In the genomic region with DNA sequence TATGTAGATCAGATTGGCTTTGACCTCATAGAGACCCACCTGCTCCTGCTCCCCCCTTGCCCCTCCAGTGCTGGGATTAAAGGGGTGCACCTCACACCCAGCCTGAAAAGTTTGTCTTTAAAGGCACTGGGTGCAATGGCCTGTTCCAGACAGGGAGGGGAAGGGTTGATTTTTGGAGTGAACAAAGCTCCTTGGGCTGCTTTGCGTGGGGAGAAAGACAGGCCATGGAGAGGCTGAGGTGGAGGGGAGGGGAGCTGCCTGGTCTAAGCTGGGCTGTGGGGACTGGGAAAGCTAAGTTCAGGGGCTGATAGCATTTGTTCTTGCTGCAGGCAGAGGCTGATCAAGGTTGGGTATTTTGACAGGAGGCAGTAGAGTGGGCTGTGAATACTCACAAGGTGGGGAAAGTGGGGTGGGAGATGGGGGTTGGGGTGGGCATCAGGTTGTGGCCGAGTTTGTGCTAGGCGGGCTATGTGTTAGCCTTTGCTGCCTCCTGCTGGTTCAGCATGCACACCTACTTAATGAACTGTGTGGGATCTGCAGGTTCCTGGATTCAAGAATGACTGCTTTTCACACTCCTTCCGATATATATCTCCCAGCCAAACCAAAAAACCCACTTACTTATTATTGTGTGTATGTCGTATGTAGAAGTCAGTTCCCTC, we compare ENCODE assay signal across 10 mouse cellular contexts. TPM values are rescaled to one million over a fixed set of nuclear protein-coding genes. Genes with fewer than 3 reads are reported as not detected.
DNase-seq lines count a peak whose midpoint lies in the region; ATAC-seq and TF ChIP-seq lines count a peak whose summit lies in the region.
"Had no signal": no experiment of that assay in that cellular context is flagged by ENCODE, and none has a peak within 500 bp of the region (broad histone marks: within the 10 kb centered on the region; RNA-seq: fewer than 3 reads in every experiment).

No protein-coding gene starts in this region.

- no peak for TF ChIP-seq EP300 in liver, embryonic 14.5 days (IDR thresholded peaks at IDR 0.05; ENCODE audit: low read depth)

- H3K36me3 ChIP-seq in testis, adult 2 months (ENCODE audit: control insufficient read depth, insufficient read depth, low read length): no peaks in the 10 kb centered on the region
- no peaks in the 10 kb centered on the region for H3K36me3 ChIP-seq in liver, embryonic 14.5 days (replicated peaks; ENCODE audit: control insufficient read depth, insufficient read depth, low read depth)
- no peaks in the 10 kb centered on the region for H3K36me3 ChIP-seq in midbrain, embryonic 10.5 days
- H3K36me3 ChIP-seq: neural tube, embryonic 12.5 days had no signal

- H3K9ac ChIP-seq in liver, embryonic 14.5 days (replicated peaks): no peak overlapping the region
- H3K9ac ChIP-seq: neural tube, embryonic 12.5 days had no signal

- H3K9me3 ChIP-seq in liver, embryonic 14.5 days (ENCODE audit: control insufficient read depth, low read length): no peaks in the 10 kb centered on the region
- H3K9me3 ChIP-seq in midbrain, embryonic 10.5 days (replicated peaks): peaks cover 8% of the 10 kb centered on the region; the same call in 1 of the 2 replicates
- H3K9me3 ChIP-seq: neural tube, embryonic 12.5 days had no signal

- H3K4me3 ChIP-seq in testis, adult 2 months (ENCODE audit: control insufficient read depth, low read depth, low read length): no peak overlapping the region
- H3K4me3 ChIP-seq in liver, embryonic 14.5 days (ENCODE audit: insufficient read depth in 1 of 2, low read depth in 2 of 2, low read length in 2 of 2): no peak overlapping the region
- H3K4me3 ChIP-seq in midbrain, embryonic 10.5 days: no peak overlapping the region
- H3K4me3 ChIP-seq: neural tube, embryonic 12.5 days had no signal

- peak; percentile 74 for DNase-seq in CD4-positive, CD25-positive, alpha-beta regulatory T cell, adult 2 months (ENCODE audit: low read depth, low spot score)
- no peak for DNase-seq in testis, postnatal 14 days (ENCODE audit: low spot score)
- no peak for DNase-seq in liver, embryonic 14.5 days (ENCODE audit: low read depth in 3 of 3, low spot score in 3 of 3)
- DNase-seq in thymus, postnatal 10 days (ENCODE audit: low spot score in 2 of 2): peak; percentile 51 to 77
- no peak for DNase-seq in midbrain, embryonic 10.5 days (ENCODE audit: low spot score)
- no peak for DNase-seq in urinary bladder, adult 18-20 months (ENCODE audit: low spot score in 2 of 2)

- H3K27ac ChIP-seq in testis, adult 2 months (ENCODE audit: control insufficient read depth, insufficient read depth, low read depth, low read length): no peak overlapping the region
- H3K27ac ChIP-seq in liver, embryonic 14.5 days: no peak overlapping the region
- no peak overlapping the region for H3K27ac ChIP-seq in midbrain, embryonic 10.5 days (replicated peaks)
- H3K27ac ChIP-seq: neural tube, embryonic 12.5 days had no signal

- no peak for TF ChIP-seq POLR2A in testis, adult 2 months (IDR thresholded peaks at IDR 0.05; ENCODE audit: control insufficient read depth, low read depth, low read length)

- no peak for ATAC-seq in CD4-positive, CD25-positive, alpha-beta regulatory T cell, adult 4 months
- ATAC-seq in liver, embryonic 14.5 days (ENCODE audit: insufficient read depth): no peak

- TF ChIP-seq CTCF in testis, adult 2 months (IDR thresholded peaks at IDR 0.05; ENCODE audit: control insufficient read depth, insufficient read depth, insufficient replicate concordance, low read depth, low read length): peak; percentile 47; the same call in 1 of the 2 replicates
- TF ChIP-seq CTCF in liver, embryonic 14.5 days (IDR thresholded peaks at IDR 0.05; ENCODE audit: low read depth): peak; percentile 54

- H3K27me3 ChIP-seq in testis, adult 2 months (ENCODE audit: control insufficient read depth, insufficient read depth, low read length): no peaks in the 10 kb centered on the region
- H3K27me3 ChIP-seq in liver, embryonic 14.5 days (ENCODE audit: control insufficient read depth, insufficient read depth, low read length): no peaks in the 10 kb centered on the region
- H3K27me3 ChIP-seq in midbrain, embryonic 10.5 days (ENCODE audit: low read depth, poor library complexity, severe bottlenecking): no peaks in the 10 kb centered on the region
- H3K27me3 ChIP-seq: neural tube, embryonic 12.5 days had no signal

- 18% methylated on average over 5 of the region's 5 CpGs for WGBS in liver, embryonic 14.5 days (ENCODE audit: insufficient replicate concordance)
- 40% methylated on average over 5 of the region's 5 CpGs for WGBS in midbrain, embryonic 10.5 days

- no peak overlapping the region for H3K4me2 ChIP-seq in liver, embryonic 14.5 days (ENCODE audit: low read depth)
- H3K4me2 ChIP-seq: neural tube, embryonic 12.5 days had no signal

- peaks cover 3% of the 10 kb centered on the region for H3K4me1 ChIP-seq in testis, adult 2 months (ENCODE audit: control insufficient read depth, insufficient read depth, low read length)
- H3K4me1 ChIP-seq in liver, embryonic 14.5 days (replicated peaks; ENCODE audit: control insufficient read depth in 2 of 2, insufficient read depth in 2 of 2, low read length in 1 of 2): peaks cover 0 to 8% of the 10 kb centered on the region in 2 experiments; a peak in 2 of 4 replicates
- H3K4me1 ChIP-seq in midbrain, embryonic 10.5 days: no peaks in the 10 kb centered on the region
- H3K4me1 ChIP-seq: neural tube, embryonic 12.5 days had no signal

RNA-seq across cellular contexts. Expression of gene Ceacam16, which starts 11.0 kb away (rescaled TPM):
- polyA plus RNA-seq in CD4-positive, CD25-positive, alpha-beta regulatory T cell, adult 4 months (2017; shearing (Covaris generic)): not detected
- 0.32 and 0.37 TPM in 2 replicates for polyA plus RNA-seq in testis, adult 2 months (2012; rRNA removed)
- 0.04 TPM in 1 of 2 replicates, not detected in the other for polyA plus RNA-seq in liver, embryonic 14.5 days (2012; rRNA removed)
- polyA plus RNA-seq in liver, embryonic 14.5 days (2014; fragmentation: Nextera tagmentation; extraction: Ambion mirVana): 0.08 TPM in 1 of 2 replicates, not detected in the other
- polyA plus RNA-seq in midbrain, embryonic 10.5 days (2016; fragmentation: Nextera tagmentation; extraction: Ambion mirVana): not detected in 2 replicates
- polyA plus RNA-seq: heart, embryonic 14.5 days; neural tube, embryonic 12.5 days had no signal

RNA-seq across cellular contexts. Expression of gene Ceacam19, which starts 15.7 kb away (rescaled TPM):
- polyA plus RNA-seq in CD4-positive, CD25-positive, alpha-beta regulatory T cell, adult 4 months (2017; shearing (Covaris generic)): not detected
- not detected in 2 replicates for polyA plus RNA-seq in testis, adult 2 months (2012; rRNA removed)
- 0.01 TPM in 1 of 2 replicates, not detected in the other for polyA plus RNA-seq in liver, embryonic 14.5 days (2012; rRNA removed)
- polyA plus RNA-seq in liver, embryonic 14.5 days (2014; fragmentation: Nextera tagmentation; extraction: Ambion mirVana): not detected in 2 replicates
- polyA plus RNA-seq in midbrain, embryonic 10.5 days (2016; fragmentation: Nextera tagmentation; extraction: Ambion mirVana): not detected in 2 replicates
- polyA plus RNA-seq: heart, embryonic 14.5 days; neural tube, embryonic 12.5 days had no signal

RNA-seq across cellular contexts. Expression of gene Gm19345, which starts 20.3 kb away (rescaled TPM):
- polyA plus RNA-seq in CD4-positive, CD25-positive, alpha-beta regulatory T cell, adult 4 months (2017; shearing (Covaris generic)): not detected
- 0.21 and 0.42 TPM in 2 replicates for polyA plus RNA-seq in testis, adult 2 months (2012; rRNA removed)
- polyA plus RNA-seq in liver, embryonic 14.5 days (2012; rRNA removed): not detected in 2 replicates
- polyA plus RNA-seq in liver, embryonic 14.5 days (2014; fragmentation: Nextera tagmentation; extraction: Ambion mirVana): not detected in 2 replicates
- polyA plus RNA-seq in midbrain, embryonic 10.5 days (2016; fragmentation: Nextera tagmentation; extraction: Ambion mirVana): 0.14 TPM in 1 of 2 replicates, not detected in the other
- polyA plus RNA-seq: heart, embryonic 14.5 days had no signal

RNA-seq across cellular contexts. Expression of gene Pvr, which starts 48.9 kb away (rescaled TPM):
- 10 to 100 TPM; 22.2 to 24.7 TPM for polyA plus RNA-seq in CD4-positive, CD25-positive, alpha-beta regulatory T cell, adult 4 months (2017; shearing (Covaris generic))
- 5.5 and 6.1 TPM in 2 replicates for polyA plus RNA-seq in testis, adult 2 months (2012; rRNA removed)
- 2.3 and 2.6 TPM in 2 replicates for polyA plus RNA-seq in liver, embryonic 14.5 days (2012; rRNA removed)
- 0.95 and 1.8 TPM in 2 replicates for polyA plus RNA-seq in liver, embryonic 14.5 days (2014; fragmentation: Nextera tagmentation; extraction: Ambion mirVana)
- 7.4 and 7.5 TPM in 2 replicates for polyA plus RNA-seq in midbrain, embryonic 10.5 days (2016; fragmentation: Nextera tagmentation; extraction: Ambion mirVana)

RNA-seq across cellular contexts. Expression of gene Bcl3, which starts 49.5 kb away (rescaled TPM):
- polyA plus RNA-seq in CD4-positive, CD25-positive, alpha-beta regulatory T cell, adult 4 months (2017; shearing (Covaris generic)): 10 to 100 TPM; 16.0 to 20.5 TPM
- polyA plus RNA-seq in testis, adult 2 months (2012; rRNA removed): 4.4 and 5.9 TPM in 2 replicates
- 2.7 and 3.1 TPM in 2 replicates for polyA plus RNA-seq in liver, embryonic 14.5 days (2012; rRNA removed)
- 3.5 and 3.8 TPM in 2 replicates for polyA plus RNA-seq in liver, embryonic 14.5 days (2014; fragmentation: Nextera tagmentation; extraction: Ambion mirVana)
- 1.1 and 1.8 TPM in 2 replicates for polyA plus RNA-seq in midbrain, embryonic 10.5 days (2016; fragmentation: Nextera tagmentation; extraction: Ambion mirVana)

Comparison
In these comparisons a context has a peak if more than half of its experiments do, and no peak if none do; other contexts are left out.
1. DNase-seq: peak in CD4-positive, CD25-positive, alpha-beta regulatory T cell, adult 2 months (single experiment) and thymus, postnatal 10 days (2 of 2); none in testis, postnatal 14 days (single experiment), liver, embryonic 14.5 days (0 of 3), midbrain, embryonic 10.5 days (single experiment) and urinary bladder, adult 18-20 months (0 of 2).